Mouse (Mus musculus) heart, embryonic 14.5 days (tissue): Measurements from ENCODE around the gene Cmtm2b. TPM values are rescaled to one million over a fixed set of nuclear protein-coding genes. Genes with fewer than 3 reads are reported as not detected.

ENCODE experiments used
- polyA plus RNA-seq: library from polyadenylated mRNA; unstranded; fragments of >200 nt; fragmentation: Nextera tagmentation; extraction: Ambion mirVana; gene quantifications from 2 replicates; pipeline ENCODE4 v1.2.1, GENCODE M21; 2014

The Cmtm2b gene
- polyA plus RNA-seq, 1 experiment from 2014 or later: not detected

Other genes starting within 250 kb of the Cmtm2b start
- 54.6 and 61.5 TPM in 2 replicates for gene Cdh5, start 220.6 kb upstream of the Cmtm2b start, polyA plus RNA-seq
- gene Bean1, start 151.8 kb upstream of the Cmtm2b start, polyA plus RNA-seq: 1.3 and 1.5 TPM in 2 replicates
- 12.9 and 13.7 TPM in 2 replicates for gene Tk2, start 73.7 kb upstream of the Cmtm2b start, polyA plus RNA-seq
- 27.9 and 30.8 TPM in 2 replicates for gene Cklf, start 71.4 kb upstream of the Cmtm2b start, polyA plus RNA-seq
- not detected in 2 replicates for gene Cmtm2a, start 29.0 kb upstream of the Cmtm2b start, polyA plus RNA-seq
- not detected in 2 replicates for gene Gm45711, start 12.1 kb upstream of the Cmtm2b start, polyA plus RNA-seq
- not detected in 2 replicates for gene Cmtm1, start 12.1 kb upstream of the Cmtm2b start, polyA plus RNA-seq
- gene Gm11020, start 663 bp upstream of the Cmtm2b start, polyA plus RNA-seq: not detected in 2 replicates
- gene Cmtm3, start 17.2 kb downstream of the Cmtm2b start, polyA plus RNA-seq: 94.1 and 103 TPM in 2 replicates
- gene Cmtm4, start 73.6 kb downstream of the Cmtm2b start, polyA plus RNA-seq: 2.1 and 2.4 TPM in 2 replicates
- gene Dync1li2, start 120.8 kb downstream of the Cmtm2b start, polyA plus RNA-seq: 55.0 and 57.0 TPM in 2 replicates
- 0.18 TPM in 1 of 2 replicates, not detected in the other for gene Terb1, start 187.7 kb downstream of the Cmtm2b start, polyA plus RNA-seq
- 73.3 and 80.0 TPM in 2 replicates for gene Nae1, start 212.4 kb downstream of the Cmtm2b start, polyA plus RNA-seq
- gene Car7, start 212.5 kb downstream of the Cmtm2b start, polyA plus RNA-seq: 2.2 and 2.3 TPM in 2 replicates